Mouse (Mus musculus): Measurements from ENCODE around the gene Dgkh. TPM values are rescaled to one million over a fixed set of nuclear protein-coding genes. Genes with fewer than 3 reads are reported as not detected.

Gene Dgkh
- polyA plus RNA-seq, 1 experiment from 2014 or later = 2.3 TPM

DNA sequence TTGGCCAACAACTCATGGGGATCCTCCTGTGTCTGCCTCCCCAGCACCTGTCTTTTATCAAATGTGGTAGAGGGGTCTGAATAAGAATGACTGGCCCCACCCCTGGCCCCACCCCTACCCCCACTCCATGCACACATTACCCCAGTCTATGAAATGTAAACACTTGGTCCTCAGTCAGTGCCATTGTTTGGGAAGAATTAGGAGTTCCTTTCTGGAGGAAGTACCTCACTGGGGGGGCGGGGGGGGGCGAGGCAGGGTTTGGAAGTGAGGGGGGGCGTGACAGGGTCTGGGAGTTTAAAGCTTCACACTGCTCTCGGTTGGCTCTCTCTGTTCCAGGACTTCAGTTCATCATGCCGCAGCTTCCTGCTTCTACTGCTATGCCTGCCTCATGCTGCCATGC, 10.5 kb downstream of the Dgkh start:
- CTCF ChIA-PET = no interaction called here
- ATAC-seq (no peak), DNase-seq (ENCODE audit: low read depth, low spot score) (no peak)
- POLR2A ChIA-PET = no interaction called here
- no peak for TF ChIP-seq CTCF (IDR thresholded peaks at IDR 0.05)
- in situ Hi-C loops (cut with MboI; ENCODE audit: low pct_unique_long_range_greater_than_20kb) = no loop called here
- no peaks in the 10 kb centered on the region for H3K27me3 ChIP-seq

DNA sequence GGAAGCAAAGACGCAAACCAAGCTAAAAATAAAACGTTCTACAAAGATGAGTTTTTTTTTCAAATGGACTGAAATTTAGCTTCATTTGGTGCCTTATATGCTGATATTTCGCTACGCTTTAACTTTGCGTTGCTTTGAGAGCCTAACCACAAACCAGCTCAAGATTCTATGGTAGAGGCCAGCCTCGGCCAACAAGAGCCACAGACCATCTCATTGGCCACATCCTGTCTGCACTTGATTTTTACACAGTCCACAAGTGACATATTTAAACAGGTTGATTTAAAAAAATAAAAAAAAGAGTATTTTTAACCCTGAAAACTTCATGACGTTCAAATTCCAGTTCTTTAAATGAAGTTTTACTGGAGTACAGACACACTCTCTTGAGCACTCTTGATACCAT, 16.5 kb downstream of the Dgkh start:
- ATAC-seq (no peak), DNase-seq (ENCODE audit: low read depth, low spot score) (no peak)
- ChIA-PET CTCF (interaction anchor here (1.0 kb wide), 1 partner anchor 15 kb away, joined by 3 read pairs; no protein-coding TSS in a partner anchor), POLR2A (no interaction called here)
- TF ChIP-seq CTCF (IDR thresholded peaks at IDR 0.05) = no peak
- H3K27me3 ChIP-seq = no peaks in the 10 kb centered on the region
- in situ Hi-C loops (cut with MboI; ENCODE audit: low pct_unique_long_range_greater_than_20kb) = no loop called here

DNA sequence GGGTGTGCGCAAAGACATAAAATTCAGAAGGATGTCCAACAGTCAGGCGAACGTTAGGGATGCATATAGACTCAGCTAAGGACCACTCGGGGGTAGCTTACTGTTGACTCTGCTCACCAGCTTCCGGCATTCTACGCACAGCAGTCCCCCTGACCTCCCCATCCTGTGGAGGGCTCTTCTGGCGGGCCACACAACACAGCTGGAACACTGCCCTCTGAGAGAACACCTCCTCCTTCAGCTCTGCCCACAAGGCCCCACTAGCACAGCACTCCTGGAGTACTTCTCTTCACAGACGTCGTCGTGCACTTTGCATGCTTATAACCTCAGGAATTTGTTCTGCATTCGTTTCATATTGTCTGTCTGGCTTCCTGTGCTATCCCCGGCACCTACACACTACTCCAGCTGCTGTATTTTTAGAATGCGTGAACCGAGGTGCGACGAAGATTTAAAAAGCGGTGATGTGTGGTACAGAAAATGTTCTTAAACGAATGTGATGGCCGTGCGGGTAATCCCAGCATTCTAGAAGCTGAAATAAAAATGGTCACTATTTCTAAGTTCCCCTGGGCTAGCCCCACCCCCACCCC, 19.9 kb downstream of the Dgkh start:
- H3K27me3 ChIP-seq = no peaks in the 10 kb centered on the region
- DNase-seq (ENCODE audit: low read depth, low spot score) (no peak), ATAC-seq (peak; percentile 21)
- in situ Hi-C loops (cut with MboI; ENCODE audit: low pct_unique_long_range_greater_than_20kb) = no loop called here
- POLR2A ChIA-PET = no interaction called here
- no peak for TF ChIP-seq CTCF (IDR thresholded peaks at IDR 0.05)
- CTCF ChIA-PET = interaction anchor here (1.1 kb wide), 1 partner anchor 36 kb away, joined by 3 read pairs; no protein-coding TSS in a partner anchor

DNA sequence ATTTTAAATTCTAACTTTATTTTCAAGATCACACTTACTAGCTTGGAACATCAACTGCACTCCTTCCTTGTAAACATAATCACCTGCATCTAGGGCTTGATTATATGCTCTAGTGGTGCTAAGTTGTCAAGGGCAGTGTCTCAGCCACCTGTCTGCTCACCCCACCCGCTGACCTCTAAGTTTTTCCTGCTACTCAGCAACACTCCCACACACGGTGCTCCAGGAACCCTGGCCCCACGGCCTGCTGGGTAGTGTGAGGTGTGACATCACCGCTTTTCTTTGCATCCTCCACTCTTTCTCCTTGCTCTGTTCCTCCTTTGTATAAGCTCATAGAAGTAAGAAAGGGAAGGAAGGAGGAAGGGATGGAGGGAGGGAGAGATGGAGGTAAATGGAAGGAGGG, 21.9 kb downstream of the Dgkh start:
- DNase-seq (ENCODE audit: low read depth, low spot score) (no peak), ATAC-seq (no peak)
- ChIA-PET POLR2A (no interaction called here), CTCF (no interaction called here)
- no peak for TF ChIP-seq CTCF (IDR thresholded peaks at IDR 0.05)
- no peaks in the 10 kb centered on the region for H3K27me3 ChIP-seq
- in situ Hi-C loops (cut with MboI; ENCODE audit: low pct_unique_long_range_greater_than_20kb) = no loop called here

DNA sequence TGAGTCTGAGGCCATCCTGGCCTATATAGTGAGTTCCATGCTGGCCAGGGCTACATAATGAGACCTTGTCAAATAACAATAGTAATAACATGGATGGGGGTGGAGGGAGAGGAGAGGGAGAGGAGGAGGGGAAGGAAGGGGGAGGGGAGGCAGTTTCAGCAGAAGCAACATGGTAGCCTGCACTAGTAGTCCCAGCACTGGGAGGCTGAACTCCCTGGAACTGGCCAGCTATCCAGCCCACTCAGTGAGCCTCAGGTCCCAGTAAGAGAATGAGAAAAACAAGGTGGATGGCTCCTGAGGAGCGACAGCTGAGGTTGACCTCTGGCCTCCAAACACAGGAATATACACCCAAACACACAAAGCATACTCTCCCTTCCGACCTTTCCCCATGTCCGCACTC, 27.0 kb downstream of the Dgkh start:
- no peaks in the 10 kb centered on the region for H3K27me3 ChIP-seq
- CTCF ChIA-PET = no interaction called here
- POLR2A ChIA-PET = no interaction called here
- in situ Hi-C loops (cut with MboI; ENCODE audit: low pct_unique_long_range_greater_than_20kb) = no loop called here
- ATAC-seq = no peak
- TF ChIP-seq CTCF (IDR thresholded peaks at IDR 0.05) = no peak
- DNase-seq (ENCODE audit: low read depth, low spot score) = no peak

DNA sequence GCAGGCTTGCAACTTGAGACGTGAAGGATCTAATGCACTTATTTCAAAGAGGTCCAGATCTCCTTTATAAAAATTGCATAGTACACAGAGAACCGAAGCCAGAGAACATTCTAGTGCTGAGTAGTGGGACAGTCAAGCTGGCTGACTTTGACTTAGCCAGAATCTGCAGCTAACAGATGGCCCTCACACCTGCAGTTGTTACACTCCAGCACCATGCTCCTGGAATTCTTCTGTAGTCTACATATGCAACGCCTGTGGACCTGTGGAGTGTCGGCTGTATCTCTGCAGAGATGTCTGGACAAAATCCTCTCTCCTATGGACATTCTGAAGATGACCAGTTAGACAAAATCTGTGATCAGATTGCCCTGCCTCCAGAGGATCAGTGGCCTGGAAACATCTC, 28.6 kb downstream of the Dgkh start:
- POLR2A ChIA-PET = no interaction called here
- ATAC-seq (no peak), DNase-seq (ENCODE audit: low read depth, low spot score) (no peak)
- TF ChIP-seq CTCF (IDR thresholded peaks at IDR 0.05) = no peak
- CTCF ChIA-PET = no interaction called here
- H3K27me3 ChIP-seq = no peaks in the 10 kb centered on the region
- in situ Hi-C loops (cut with MboI; ENCODE audit: low pct_unique_long_range_greater_than_20kb) = no loop called here

DNA sequence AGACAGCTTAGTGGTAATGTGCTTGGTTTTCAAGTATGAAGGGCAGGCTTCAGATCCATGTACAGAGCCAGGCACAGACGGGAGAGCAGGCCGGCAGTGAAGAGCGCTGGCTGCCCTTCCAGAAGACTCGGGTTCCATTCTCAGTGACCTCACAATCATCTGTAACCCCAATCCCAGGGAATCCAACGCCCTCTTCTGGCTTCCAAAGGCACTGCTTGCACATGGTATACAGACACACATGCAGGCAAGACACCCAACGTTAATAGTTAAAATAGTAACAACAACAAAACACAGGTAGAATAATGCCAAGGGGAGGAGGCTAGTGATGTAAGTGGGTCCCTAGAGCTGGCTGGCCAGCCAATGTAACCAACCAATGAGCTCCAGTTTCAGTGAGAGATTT, 29.2 kb downstream of the Dgkh start:
- ChIA-PET CTCF (no interaction called here), POLR2A (interaction anchor here (0.7 kb wide), 1 partner anchor 64 kb away, joined by 3 read pairs; no protein-coding TSS in a partner anchor)
- DNase-seq (ENCODE audit: low read depth, low spot score) = no peak
- in situ Hi-C loops (cut with MboI; ENCODE audit: low pct_unique_long_range_greater_than_20kb) = no loop called here
- TF ChIP-seq CTCF (IDR thresholded peaks at IDR 0.05) = no peak
- no peak for ATAC-seq
- H3K27me3 ChIP-seq = no peaks in the 10 kb centered on the region

DNA sequence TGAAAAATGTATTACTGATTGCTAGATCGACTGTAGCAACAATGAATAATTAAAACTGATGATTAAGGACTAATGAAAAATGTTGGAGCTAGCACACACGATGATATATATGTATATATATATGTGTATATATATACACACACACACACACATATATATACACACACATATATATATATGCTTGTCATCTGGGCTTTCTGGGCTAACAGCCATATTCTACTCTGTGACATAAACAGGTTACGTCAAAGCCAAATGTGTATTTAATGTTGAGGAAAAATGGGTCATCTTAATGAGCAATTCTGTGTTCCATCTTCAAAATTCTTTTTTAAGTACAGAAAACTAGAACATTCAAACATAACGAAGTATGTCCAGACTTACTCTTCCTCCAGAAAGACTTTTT, 30.5 kb downstream of the Dgkh start:
- no peak for DNase-seq (ENCODE audit: low read depth, low spot score)
- POLR2A ChIA-PET = no interaction called here
- no peak for TF ChIP-seq CTCF (IDR thresholded peaks at IDR 0.05)
- no peak for ATAC-seq
- CTCF ChIA-PET = no interaction called here
- H3K27me3 ChIP-seq = no peaks in the 10 kb centered on the region
- in situ Hi-C loops (cut with MboI; ENCODE audit: low pct_unique_long_range_greater_than_20kb) = no loop called here

DNA sequence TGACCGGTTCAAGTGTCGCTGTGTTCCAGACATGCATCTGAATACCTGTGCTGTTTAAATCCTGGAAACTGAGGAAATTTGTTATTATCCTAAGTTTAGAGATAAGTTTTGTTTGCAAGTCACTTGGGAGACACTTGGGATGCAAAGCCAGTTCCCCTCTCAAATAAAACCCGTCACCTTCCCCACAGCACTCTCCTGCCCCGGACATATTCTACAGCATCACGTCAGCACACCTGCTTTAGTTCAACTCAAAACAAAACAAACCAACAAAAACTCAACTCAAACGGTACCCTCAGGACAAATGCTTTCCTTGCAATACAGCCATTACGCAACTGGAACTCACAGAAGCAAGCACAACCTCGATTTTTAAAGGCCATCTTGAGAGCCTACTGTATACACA, 31.1 kb downstream of the Dgkh start:
- ChIA-PET CTCF (no interaction called here), POLR2A (no interaction called here)
- DNase-seq (ENCODE audit: low read depth, low spot score) = no peak
- TF ChIP-seq CTCF (IDR thresholded peaks at IDR 0.05) = no peak
- no peak for ATAC-seq
- in situ Hi-C loops (cut with MboI; ENCODE audit: low pct_unique_long_range_greater_than_20kb) = no loop called here
- no peaks in the 10 kb centered on the region for H3K27me3 ChIP-seq

DNA sequence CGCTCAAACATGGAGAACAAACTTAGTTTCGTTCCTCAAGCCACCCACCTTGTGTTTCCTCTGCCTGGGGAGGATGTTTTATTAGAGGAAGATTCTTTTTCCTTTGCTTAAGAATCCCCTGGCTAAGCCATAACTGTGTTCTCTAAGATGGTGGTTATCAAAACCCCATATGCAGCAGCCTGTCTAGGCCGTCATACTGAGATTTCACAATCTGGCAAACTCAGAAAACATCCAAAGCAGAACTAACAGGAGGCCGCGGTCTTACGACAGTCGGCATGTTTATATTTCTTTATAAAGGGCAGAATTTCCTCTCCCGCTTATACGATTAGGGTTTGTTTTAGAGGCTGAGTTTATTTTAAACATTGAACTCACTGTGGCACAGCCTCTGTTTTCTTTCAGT, 31.5 kb downstream of the Dgkh start:
- in situ Hi-C loops (cut with MboI; ENCODE audit: low pct_unique_long_range_greater_than_20kb) = no loop called here
- DNase-seq (ENCODE audit: low read depth, low spot score) (no peak), ATAC-seq (no peak)
- TF ChIP-seq CTCF (IDR thresholded peaks at IDR 0.05) = no peak
- POLR2A ChIA-PET = no interaction called here
- CTCF ChIA-PET = interaction anchor here (1.1 kb wide), 1 partner anchor 15 kb away, joined by 3 read pairs; no protein-coding TSS in a partner anchor
- no peaks in the 10 kb centered on the region for H3K27me3 ChIP-seq

DNA sequence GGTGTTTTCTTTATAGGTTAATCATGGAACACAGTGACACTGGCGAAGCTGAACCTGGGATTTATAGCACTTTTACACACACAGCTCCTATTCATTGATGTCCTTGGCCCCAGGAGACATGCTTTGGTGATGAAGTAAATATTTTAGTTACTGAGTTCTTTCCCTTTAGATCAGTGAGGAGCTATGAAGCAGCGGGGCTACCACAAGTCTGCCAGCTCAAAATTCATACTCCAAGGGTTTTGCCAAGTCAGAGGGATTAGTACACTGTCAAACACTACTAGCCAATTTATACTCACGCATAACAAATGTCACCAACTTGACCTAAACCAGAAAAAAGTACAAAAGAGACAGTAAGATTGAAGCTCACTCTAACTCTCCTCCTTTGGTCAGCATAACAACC, 32.9 kb downstream of the Dgkh start:
- CTCF ChIA-PET = interaction anchor here (0.9 to 1.5 kb wide), 6 partner anchors 9 to 26 kb away, joined by 3 to 9 read pairs (median 3); no protein-coding TSS in a partner anchor
- in situ Hi-C loops (cut with MboI; ENCODE audit: low pct_unique_long_range_greater_than_20kb) = no loop called here
- ATAC-seq (peak; percentile 62), DNase-seq (ENCODE audit: low read depth, low spot score) (peak; percentile 24)
- H3K27me3 ChIP-seq = no peaks in the 10 kb centered on the region
- no peak for TF ChIP-seq CTCF (IDR thresholded peaks at IDR 0.05)
- POLR2A ChIA-PET = no interaction called here

DNA sequence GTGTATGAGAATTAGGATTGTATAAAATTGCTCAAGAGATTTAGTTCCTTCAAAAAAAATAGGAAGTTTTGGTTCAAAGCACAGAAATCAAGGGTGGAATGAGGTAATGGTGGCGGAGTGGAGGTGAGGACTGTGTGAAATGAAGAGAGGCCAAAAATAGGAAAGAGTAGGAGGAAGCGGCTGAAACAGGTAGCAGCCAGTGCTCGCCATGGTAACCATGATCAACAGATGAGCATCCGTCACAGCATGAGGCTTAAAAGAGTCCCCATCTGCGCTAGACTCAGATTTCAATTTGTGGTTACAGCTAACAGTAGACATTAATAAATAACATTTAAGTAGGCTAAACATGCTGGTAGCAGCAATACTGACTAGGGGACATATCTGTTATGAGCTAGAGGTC, 33.4 kb downstream of the Dgkh start:
- CTCF ChIA-PET = interaction anchor here (0.9 to 1.5 kb wide), 5 partner anchors 9 to 26 kb away, joined by 3 to 9 read pairs (median 3); no protein-coding TSS in a partner anchor
- TF ChIP-seq CTCF (IDR thresholded peaks at IDR 0.05) = no peak
- in situ Hi-C loops (cut with MboI; ENCODE audit: low pct_unique_long_range_greater_than_20kb) = no loop called here
- DNase-seq (ENCODE audit: low read depth, low spot score) = peak; percentile 64
- ATAC-seq = peak; percentile 69
- no peaks in the 10 kb centered on the region for H3K27me3 ChIP-seq
- POLR2A ChIA-PET = no interaction called here
